Mouse (Mus musculus): ENCODE data around the gene Sema3c. TPM values are rescaled to one million over a fixed set of nuclear protein-coding genes. Genes with fewer than 3 reads are reported as not detected.

The Sema3c gene
- polyA plus RNA-seq, 1 experiment from 2014 or later, result 11.6 TPM

- H3K27me3 ChIP-seq (ENCODE audit: control insufficient read depth, insufficient read depth, low read length), result no peaks in the 10 kb centered on the region
- H3K4me3 ChIP-seq (ENCODE audit: control insufficient read depth in 1 of 2, insufficient read depth in 1 of 2, low read depth in 1 of 2, low read length in 2 of 2), result no peak overlapping the region
- ATAC-seq (ENCODE audit: insufficient number of reproducible peaks, insufficient read depth, low FRiP score, low read depth), result no peak
- H3K4me2 ChIP-seq (ENCODE audit: low read length), result no peak overlapping the region
- WGBS, result 75% methylated on average over 3 of the region's 3 CpGs
- H3K9ac ChIP-seq (ENCODE audit: low read length), result no peak overlapping the region
- peaks cover 0 to 4% of the 10 kb centered on the region in 2 experiments; a peak in 1 of 4 replicates for H3K4me1 ChIP-seq (ENCODE audit: control insufficient read depth in 2 of 2, insufficient read depth in 2 of 2, low read length in 2 of 2)
- no peak overlapping the region for H3K27ac ChIP-seq (replicated peaks in 1 of 2; ENCODE audit: control insufficient read depth in 1 of 2, insufficient read depth in 1 of 2, low read depth in 2 of 2, low read length in 2 of 2)
- no peaks in the 10 kb centered on the region for H3K36me3 ChIP-seq (ENCODE audit: control insufficient read depth, insufficient read depth, low read length)
- no peaks in the 10 kb centered on the region for H3K9me3 ChIP-seq (ENCODE audit: control insufficient read depth, low read length)
Measured at GRCm38 (mm10) chr5:17704160-17704559, 130.1 kb downstream of the Sema3c start.

GRCm38 (mm10) chr5:17707086-17707485, 133.0 kb downstream of the Sema3c start:
- no peak overlapping the region for H3K27ac ChIP-seq (replicated peaks in 1 of 2; ENCODE audit: control insufficient read depth in 1 of 2, insufficient read depth in 1 of 2, low read depth in 2 of 2, low read length in 2 of 2)
- H3K9ac ChIP-seq (ENCODE audit: low read length), result no peak overlapping the region
- no peaks in the 10 kb centered on the region for H3K27me3 ChIP-seq (ENCODE audit: control insufficient read depth, insufficient read depth, low read length)
- H3K36me3 ChIP-seq (ENCODE audit: control insufficient read depth, insufficient read depth, low read length), result no peaks in the 10 kb centered on the region
- H3K4me2 ChIP-seq (ENCODE audit: low read length), result no peak overlapping the region
- H3K4me1 ChIP-seq (ENCODE audit: control insufficient read depth in 2 of 2, insufficient read depth in 2 of 2, low read length in 2 of 2), result peaks cover 0 to 4% of the 10 kb centered on the region in 2 experiments; a peak in 1 of 4 replicates
- H3K9me3 ChIP-seq (ENCODE audit: control insufficient read depth, low read length), result no peaks in the 10 kb centered on the region
- H3K4me3 ChIP-seq (ENCODE audit: control insufficient read depth in 1 of 2, insufficient read depth in 1 of 2, low read depth in 1 of 2, low read length in 2 of 2), result no peak overlapping the region
- WGBS, result 70% methylated on average over 3 of the region's 3 CpGs
- no peak for ATAC-seq (ENCODE audit: insufficient number of reproducible peaks, insufficient read depth, low FRiP score, low read depth)

- Histone ChIP-seq H3K4me3 (ENCODE audit: control insufficient read depth in 1 of 2, insufficient read depth in 1 of 2, low read depth in 1 of 2, low read length in 2 of 2) (no peak overlapping the region), H3K9me3 (ENCODE audit: control insufficient read depth, low read length) (no peaks in the 10 kb centered on the region), H3K9ac (ENCODE audit: low read length) (no peak overlapping the region), H3K4me2 (ENCODE audit: low read length) (no peak overlapping the region), H3K4me1 (ENCODE audit: control insufficient read depth in 2 of 2, insufficient read depth in 2 of 2, low read length in 2 of 2) (no peaks in the 10 kb centered on the region), H3K27me3 (ENCODE audit: control insufficient read depth, insufficient read depth, low read length) (no peaks in the 10 kb centered on the region), H3K27ac (replicated peaks in 1 of 2; ENCODE audit: control insufficient read depth in 1 of 2, insufficient read depth in 1 of 2, low read depth in 2 of 2, low read length in 2 of 2) (no peak overlapping the region), H3K36me3 (ENCODE audit: control insufficient read depth, insufficient read depth, low read length) (no peaks in the 10 kb centered on the region)
- no peak for ATAC-seq (ENCODE audit: insufficient number of reproducible peaks, insufficient read depth, low FRiP score, low read depth)
- 70% methylated on average over 4 of the region's 4 CpGs for WGBS
Measured at GRCm38 (mm10) chr5:17712374-17712773, 138.3 kb downstream of the Sema3c start.

GRCm38 (mm10) chr5:17715206-17715605, 141.1 kb downstream of the Sema3c start:
- H3K27ac ChIP-seq (replicated peaks in 1 of 2; ENCODE audit: control insufficient read depth in 1 of 2, insufficient read depth in 1 of 2, low read depth in 2 of 2, low read length in 2 of 2), result no peak overlapping the region
- H3K36me3 ChIP-seq (ENCODE audit: control insufficient read depth, insufficient read depth, low read length), result no peaks in the 10 kb centered on the region
- H3K9ac ChIP-seq (ENCODE audit: low read length), result no peak overlapping the region
- no peaks in the 10 kb centered on the region for H3K27me3 ChIP-seq (ENCODE audit: control insufficient read depth, insufficient read depth, low read length)
- 94% methylated on average over 1 of the region's 1 CpGs for WGBS
- H3K9me3 ChIP-seq (ENCODE audit: control insufficient read depth, low read length), result no peaks in the 10 kb centered on the region
- no peak overlapping the region for H3K4me2 ChIP-seq (ENCODE audit: low read length)
- no peak for ATAC-seq (ENCODE audit: insufficient number of reproducible peaks, insufficient read depth, low FRiP score, low read depth)
- H3K4me1 ChIP-seq (ENCODE audit: control insufficient read depth in 2 of 2, insufficient read depth in 2 of 2, low read length in 2 of 2), result no peaks in the 10 kb centered on the region
- H3K4me3 ChIP-seq (ENCODE audit: control insufficient read depth in 1 of 2, insufficient read depth in 1 of 2, low read depth in 1 of 2, low read length in 2 of 2), result no peak overlapping the region

GRCm38 (mm10) chr5:17720011-17720410, 145.9 kb downstream of the Sema3c start:
- no peak for ATAC-seq (ENCODE audit: insufficient number of reproducible peaks, insufficient read depth, low FRiP score, low read depth)
- no peak overlapping the region for H3K9ac ChIP-seq (ENCODE audit: low read length)
- H3K4me1 ChIP-seq (ENCODE audit: control insufficient read depth in 2 of 2, insufficient read depth in 2 of 2, low read length in 2 of 2), result no peaks in the 10 kb centered on the region
- H3K36me3 ChIP-seq (ENCODE audit: control insufficient read depth, insufficient read depth, low read length), result no peaks in the 10 kb centered on the region
- no peaks in the 10 kb centered on the region for H3K9me3 ChIP-seq (ENCODE audit: control insufficient read depth, low read length)
- H3K4me3 ChIP-seq (ENCODE audit: control insufficient read depth in 1 of 2, insufficient read depth in 1 of 2, low read depth in 1 of 2, low read length in 2 of 2), result no peak overlapping the region
- WGBS, result 85% methylated on average over 4 of the region's 4 CpGs
- no peaks in the 10 kb centered on the region for H3K27me3 ChIP-seq (ENCODE audit: control insufficient read depth, insufficient read depth, low read length)
- H3K4me2 ChIP-seq (ENCODE audit: low read length), result no peak overlapping the region
- no peak overlapping the region for H3K27ac ChIP-seq (replicated peaks in 1 of 2; ENCODE audit: control insufficient read depth in 1 of 2, insufficient read depth in 1 of 2, low read depth in 2 of 2, low read length in 2 of 2)

GRCm38 (mm10) chr5:17724031-17724430, 149.9 kb downstream of the Sema3c start:
- Histone ChIP-seq H3K9ac (ENCODE audit: low read length) (no peak overlapping the region), H3K36me3 (ENCODE audit: control insufficient read depth, insufficient read depth, low read length) (0 out of 2 replicates have a peak, but pooled peaks cover 9% of the 10 kb centered on the region), H3K27me3 (ENCODE audit: control insufficient read depth, insufficient read depth, low read length) (no peaks in the 10 kb centered on the region), H3K4me3 (ENCODE audit: control insufficient read depth in 1 of 2, insufficient read depth in 1 of 2, low read depth in 1 of 2, low read length in 2 of 2) (no peak overlapping the region), H3K4me2 (ENCODE audit: low read length) (no peak overlapping the region), H3K4me1 (ENCODE audit: control insufficient read depth in 2 of 2, insufficient read depth in 2 of 2, low read length in 2 of 2) (no peaks in the 10 kb centered on the region), H3K27ac (replicated peaks in 1 of 2; ENCODE audit: control insufficient read depth in 1 of 2, insufficient read depth in 1 of 2, low read depth in 2 of 2, low read length in 2 of 2) (no peak overlapping the region), H3K9me3 (ENCODE audit: control insufficient read depth, low read length) (no peaks in the 10 kb centered on the region)
- ATAC-seq (ENCODE audit: insufficient number of reproducible peaks, insufficient read depth, low FRiP score, low read depth), result no peak
- WGBS, result 75% methylated on average over 2 of the region's 2 CpGs

- ATAC-seq (ENCODE audit: insufficient number of reproducible peaks, insufficient read depth, low FRiP score, low read depth), result no peak
- H3K4me3 ChIP-seq (ENCODE audit: control insufficient read depth in 1 of 2, insufficient read depth in 1 of 2, low read depth in 1 of 2, low read length in 2 of 2), result no peak overlapping the region
- no peak overlapping the region for H3K27ac ChIP-seq (replicated peaks in 1 of 2; ENCODE audit: control insufficient read depth in 1 of 2, insufficient read depth in 1 of 2, low read depth in 2 of 2, low read length in 2 of 2)
- no peaks in the 10 kb centered on the region for H3K27me3 ChIP-seq (ENCODE audit: control insufficient read depth, insufficient read depth, low read length)
- H3K36me3 ChIP-seq (ENCODE audit: control insufficient read depth, insufficient read depth, low read length), result 0 out of 2 replicates have a peak, but pooled peaks cover 9% of the 10 kb centered on the region
- H3K4me1 ChIP-seq (ENCODE audit: control insufficient read depth in 2 of 2, insufficient read depth in 2 of 2, low read length in 2 of 2), result no peaks in the 10 kb centered on the region
- H3K9ac ChIP-seq (ENCODE audit: low read length), result no peak overlapping the region
- no peaks in the 10 kb centered on the region for H3K9me3 ChIP-seq (ENCODE audit: control insufficient read depth, low read length)
- H3K4me2 ChIP-seq (ENCODE audit: low read length), result no peak overlapping the region
- WGBS, result 83% methylated on average over 5 of the region's 5 CpGs
Measured at GRCm38 (mm10) chr5:17728047-17728446, 154.0 kb downstream of the Sema3c start.

- no peak overlapping the region for H3K4me3 ChIP-seq (ENCODE audit: control insufficient read depth in 1 of 2, insufficient read depth in 1 of 2, low read depth in 1 of 2, low read length in 2 of 2)
- H3K27ac ChIP-seq (replicated peaks in 1 of 2; ENCODE audit: control insufficient read depth in 1 of 2, insufficient read depth in 1 of 2, low read depth in 2 of 2, low read length in 2 of 2), result no peak overlapping the region
- no peak overlapping the region for H3K9ac ChIP-seq (ENCODE audit: low read length)
- no peaks in the 10 kb centered on the region for H3K27me3 ChIP-seq (ENCODE audit: control insufficient read depth, insufficient read depth, low read length)
- no peak overlapping the region for H3K4me2 ChIP-seq (ENCODE audit: low read length)
- H3K4me1 ChIP-seq (ENCODE audit: control insufficient read depth in 2 of 2, insufficient read depth in 2 of 2, low read length in 2 of 2), result no peaks in the 10 kb centered on the region; a peak in 1 of 4 replicates
- no peaks in the 10 kb centered on the region for H3K36me3 ChIP-seq (ENCODE audit: control insufficient read depth, insufficient read depth, low read length)
- 41% methylated on average over 3 of the region's 3 CpGs for WGBS
- H3K9me3 ChIP-seq (ENCODE audit: control insufficient read depth, low read length), result no peaks in the 10 kb centered on the region
- no peak for ATAC-seq (ENCODE audit: insufficient number of reproducible peaks, insufficient read depth, low FRiP score, low read depth)
Measured at GRCm38 (mm10) chr5:17739805-17740204, 165.7 kb downstream of the Sema3c start.

Measured in heart, embryonic 14.5 days (tissue).